Mouse (Mus musculus) urinary bladder, postnatal 25 days (tissue): Measurements from ENCODE around the gene Inpp5e.
A peak's percentile ranks its signal among the peaks of the same experiment; 100 is the strongest.
"Not testable (repeated sequence)": the region's sequence is repeated elsewhere in the genome, so short reads cannot be mapped to it uniquely, and the experiment has no call there.

Experiments used
- DNase-seq: peaks from one replicate; pipeline ENCODE4 v3.0.0; 2022; ENCODE audit warnings: low spot score

Gene Inpp5e

GRCm38 (mm10) chr2:26418120-26418519, 9.1 kb upstream of the Inpp5e start:
- DNase-seq = no peak

- DNase-seq = no peak
These were observed 8.1 kb upstream of the Inpp5e start for GRCm38 (mm10) chr2:26417066-26417465.

GRCm38 (mm10) chr2:26410931-26411411, 2.0 kb upstream of the Inpp5e start:
- no peak for DNase-seq

GRCm38 (mm10) chr2:26410091-26410490, 1.1 kb upstream of the Inpp5e start:
- DNase-seq = no peak

- no peak for DNase-seq
These were observed 359 bp upstream of the Inpp5e start for GRCm38 (mm10) chr2:26409362-26409761.

GRCm38 (mm10) chr2:26403306-26403705, 5.7 kb downstream of the Inpp5e start:
- no peak for DNase-seq

- DNase-seq = no peak
These were observed 6.7 kb downstream of the Inpp5e start for GRCm38 (mm10) chr2:26402265-26402664.

GRCm38 (mm10) chr2:26401023-26401422, 8.0 kb downstream of the Inpp5e start:
- no peak for DNase-seq

- DNase-seq = no peak
These were observed 8.7 kb downstream of the Inpp5e start for GRCm38 (mm10) chr2:26400296-26400695.

GRCm38 (mm10) chr2:26399647-26400046, 9.4 kb downstream of the Inpp5e start:
- DNase-seq = no peak

- no peak for DNase-seq
These were observed 10.0 kb downstream of the Inpp5e start for GRCm38 (mm10) chr2:26398978-26399377.

GRCm38 (mm10) chr2:26391617-26392016, 17.4 kb downstream of the Inpp5e start:
- no peak for DNase-seq

GRCm38 (mm10) chr2:26390954-26391353, 18.0 kb downstream of the Inpp5e start:
- no peak for DNase-seq

GRCm38 (mm10) chr2:26389154-26389690, 19.8 kb downstream of the Inpp5e start, which contains the start of the genes Entr1 and Pmpca:
Gene Entr1, minus strand, starts transcription at chr2:26389316.
Gene Pmpca, plus strand, starts transcription at chr2:26389339.
- DNase-seq = peak; percentile 84

- DNase-seq = no peak
These were observed 20.3 kb downstream of the Inpp5e start for GRCm38 (mm10) chr2:26388682-26389153.

- DNase-seq = no peak
These were observed 21.3 kb downstream of the Inpp5e start for GRCm38 (mm10) chr2:26387713-26388112.

- DNase-seq = not testable (repeated sequence)
These were observed 28.1 kb downstream of the Inpp5e start for GRCm38 (mm10) chr2:26380871-26381270.

- DNase-seq = peak; percentile 75
These were observed 28.8 kb downstream of the Inpp5e start, which contains the start of gene Snapc4 for GRCm38 (mm10) chr2:26380131-26380771. Gene Snapc4, minus strand, starts transcription at chr2:26380653.

- DNase-seq = no peak
These were observed 36.6 kb downstream of the Inpp5e start for GRCm38 (mm10) chr2:26372396-26372795.

- no peak for DNase-seq
These were observed 40.4 kb downstream of the Inpp5e start for GRCm38 (mm10) chr2:26368572-26368971.

GRCm38 (mm10) chr2:26367911-26368310, 41.1 kb downstream of the Inpp5e start:
- DNase-seq = no peak

- DNase-seq = no peak
These were observed 44.1 kb downstream of the Inpp5e start for GRCm38 (mm10) chr2:26364738-26365465.

GRCm38 (mm10) chr2:26363481-26363880, 45.5 kb downstream of the Inpp5e start:
- no peak for DNase-seq
